Mouse (Mus musculus) cerebellum, adult 11-12 months (tissue): ENCODE measurements around the gene Mrpl23.

Experiments
- DNase-seq: peaks from one replicate; pipeline ENCODE4 v3.0.0; 2022

The Mrpl23 gene

GRCm38 (mm10) chr7:142553417-142554335 lies 21.2 kb downstream of the Mrpl23 start:
- no peak for DNase-seq

GRCm38 (mm10) chr7:142554625-142555024 lies 22.1 kb downstream of the Mrpl23 start:
- no peak for DNase-seq

- no peak for DNase-seq
These were observed 23.0 kb downstream of the Mrpl23 start for GRCm38 (mm10) chr7:142555366-142556088.

GRCm38 (mm10) chr7:142556089-142556476 lies 23.6 kb downstream of the Mrpl23 start:
- no peak for DNase-seq

GRCm38 (mm10) chr7:142557696-142558095 lies 25.2 kb downstream of the Mrpl23 start:
- no peak for DNase-seq

- no peak for DNase-seq
These were observed 26.1 kb downstream of the Mrpl23 start for GRCm38 (mm10) chr7:142558511-142559146.

- no peak for DNase-seq
These were observed 27.2 kb downstream of the Mrpl23 start for GRCm38 (mm10) chr7:142559651-142560175.

- no peak for DNase-seq
These were observed 28.7 kb downstream of the Mrpl23 start for GRCm38 (mm10) chr7:142560942-142561855.

GRCm38 (mm10) chr7:142561856-142562404 lies 29.4 kb downstream of the Mrpl23 start:
- peak; percentile 96 for DNase-seq

- peak; percentile 77 for DNase-seq
These were observed 30.7 kb downstream of the Mrpl23 start for GRCm38 (mm10) chr7:142563168-142563567.

- DNase-seq, result peak; percentile 63
These were observed 32.6 kb downstream of the Mrpl23 start for GRCm38 (mm10) chr7:142564955-142565643.

- peak; percentile 11 for DNase-seq
These were observed 34.0 kb downstream of the Mrpl23 start for GRCm38 (mm10) chr7:142566512-142566911.

GRCm38 (mm10) chr7:142568985-142569384 lies 36.5 kb downstream of the Mrpl23 start:
- DNase-seq, result peak; percentile 29

GRCm38 (mm10) chr7:142570565-142570964 lies 38.1 kb downstream of the Mrpl23 start:
- peak; percentile 19 for DNase-seq

GRCm38 (mm10) chr7:142571458-142572220 lies 39.2 kb downstream of the Mrpl23 start:
- DNase-seq, result peak; percentile 31

GRCm38 (mm10) chr7:142572343-142572742 lies 39.9 kb downstream of the Mrpl23 start:
- DNase-seq, result peak; percentile 13

GRCm38 (mm10) chr7:142572992-142573391 lies 40.5 kb downstream of the Mrpl23 start:
- peak; percentile 5 for DNase-seq

GRCm38 (mm10) chr7:142574155-142574660 lies 41.7 kb downstream of the Mrpl23 start:
- DNase-seq, result peak; percentile 8

GRCm38 (mm10) chr7:142574826-142575351 lies 42.4 kb downstream of the Mrpl23 start:
- peak; percentile 12 for DNase-seq

GRCm38 (mm10) chr7:142575491-142575890 lies 43.0 kb downstream of the Mrpl23 start:
- peak; percentile 12 for DNase-seq
